Mouse (Mus musculus) cerebellum, adult 2 months (tissue): ENCODE results near the gene Dhrs7b. TPM values are rescaled to one million over a fixed set of nuclear protein-coding genes. Genes with fewer than 3 reads are reported as not detected.

ENCODE experiments used
- DNase-seq, 2 experiments: peaks; one replicate each; pipeline ENCODE4 v3.0.0; 2021
- H3K27ac ChIP-seq: fragments of 200-500 bp; 2 replicates; pipeline ENCODE4 v1.5.1; 2012; ENCODE audit warnings: low read length, control low read depth, inconsistent platforms; ENCODE audit not compliant: insufficient read depth
- H3K27me3 ChIP-seq: fragments of 200-500 bp; 2 replicates; pipeline ENCODE4 v1.6.1; 2012; ENCODE audit warnings: inconsistent platforms, mild to moderate bottlenecking, low read length, moderate library complexity; ENCODE audit not compliant: control insufficient read depth, insufficient read depth
- H3K4me1 ChIP-seq: fragments of 200-500 bp; 2 replicates; pipeline ENCODE4 v1.6.1; 2011; ENCODE audit warnings: low read length; ENCODE audit not compliant: control insufficient read depth, insufficient read depth
- H3K4me3 ChIP-seq: fragments of 200-500 bp; replicated peaks from 2 replicates; pipeline ENCODE3; 2011; ENCODE audit warnings: mild to moderate bottlenecking, low read depth, low read length, control low read depth; ENCODE audit not compliant: insufficient read depth
- CTCF ChIP-seq: fragments of 200-500 bp; IDR thresholded peaks from 2 replicates; pipeline ENCODE4 v1.5.1; 2011; ENCODE audit warnings: low read depth, mild to moderate bottlenecking, control low read depth, low read length, moderate library complexity, borderline replicate concordance; ENCODE audit not compliant: insufficient read depth
- POLR2A ChIP-seq: fragments of 200-500 bp; IDR thresholded peaks from 2 replicates; pipeline ENCODE4 v1.6.1; 2011; ENCODE audit warnings: low read length, control low read depth, borderline replicate concordance; ENCODE audit not compliant: insufficient read depth
- WGBS: fragments of 180-500 bp; shearing (Covaris S2); methylation state at CpG from one replicate; pipeline ENCODE4 v1.1.7; 2018; 5-methylcytosine and 5-hydroxymethylcytosine counted together
- polyA plus RNA-seq: library from polyadenylated mRNA; depleted of rRNA; stranded (reverse); fragments of >200 nt; gene quantifications from 2 replicates; pipeline ENCODE4 v1.2.3, GENCODE M21; 2012; rRNA removed

Dhrs7b gene
- polyA plus RNA-seq, 1 experiment, result 21.5 TPM

- WGBS, result 25% methylated on average over 4 of the region's 4 CpGs
- no peak overlapping the region for H3K4me3 ChIP-seq
Measured at GRCm38 (mm10) chr11:60906449-60906848, 76.0 kb downstream of the Dhrs7b start.

DNA sequence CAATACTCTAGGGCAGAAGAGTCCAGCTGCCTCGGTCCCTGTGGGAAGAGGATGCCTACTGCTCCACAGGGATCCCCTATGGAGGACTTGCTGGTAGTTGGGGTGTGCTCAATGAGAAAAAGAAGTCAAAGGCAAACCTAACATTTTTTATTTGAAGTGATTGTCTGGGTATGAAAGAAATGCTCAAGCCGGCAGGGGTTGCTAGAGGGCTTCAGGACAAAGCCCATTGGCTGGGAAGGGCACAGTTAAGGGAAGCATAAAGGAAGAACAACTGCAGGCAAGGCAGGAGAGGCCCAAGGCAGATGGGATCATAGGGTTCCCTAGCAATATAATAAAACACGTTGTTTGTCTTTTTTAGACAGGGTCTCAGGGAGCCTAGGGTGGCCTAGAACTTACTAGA lies 77.6 kb downstream of the Dhrs7b start:
- Histone ChIP-seq H3K4me1 (peaks cover 56% of the 10 kb centered on the region), H3K27ac (no peak overlapping the region), H3K4me3 (no peak overlapping the region), H3K27me3 (no peaks in the 10 kb centered on the region)
- whole genome bisulfite sequencing, result 76% methylated on average over 3 of the region's 3 CpGs
- TF ChIP-seq CTCF, result no peak
- TF ChIP-seq POLR2A, result no peak
- DNase-seq, result no peak

More at GRCm38 (mm10) chr11:60906449-60906848, 76.0 kb downstream of the Dhrs7b start:
- no peaks in the 10 kb centered on the region for H3K27me3 ChIP-seq
- peaks cover 48% of the 10 kb centered on the region for H3K4me1 ChIP-seq
- peak; percentile 47 to 62 for DNase-seq
- no peak overlapping the region for H3K27ac ChIP-seq
- TF ChIP-seq POLR2A, result no peak
- TF ChIP-seq CTCF, result no peak

- WGBS, result 10% methylated on average over 1 of the region's 1 CpGs
- TF ChIP-seq CTCF, result no peak
- TF ChIP-seq POLR2A, result no peak
Measured at GRCm38 (mm10) chr11:60909626-60910025, 79.2 kb downstream of the Dhrs7b start.

More at GRCm38 (mm10) chr11:60909626-60910025, 79.2 kb downstream of the Dhrs7b start:
- no peak for DNase-seq
- H3K27ac ChIP-seq, result peak overlapping the region; percentile 39; the same call in 1 of the 2 replicates
- no peak overlapping the region for H3K4me3 ChIP-seq
- H3K4me1 ChIP-seq, result peaks cover 46% of the 10 kb centered on the region
- H3K27me3 ChIP-seq, result no peaks in the 10 kb centered on the region

Other genes starting within 250 kb of the Dhrs7b start
- gene Llgl1, start 130.9 kb upstream of the Dhrs7b start, polyA plus RNA-seq, result 88.3 and 90.5 TPM in 2 replicates
- 160 and 177 TPM in 2 replicates for gene Flii, start 103.4 kb upstream of the Dhrs7b start, polyA plus RNA-seq
- gene Mief2, start 102.2 kb upstream of the Dhrs7b start, polyA plus RNA-seq, result 27.4 and 28.4 TPM in 2 replicates
- gene Top3a, start 53.3 kb upstream of the Dhrs7b start, polyA plus RNA-seq, result 6.8 and 7.2 TPM in 2 replicates
- gene Smcr8, start 53.1 kb upstream of the Dhrs7b start, polyA plus RNA-seq, result 16.4 and 17.5 TPM in 2 replicates
- 3.3 and 4.5 TPM in 2 replicates for gene Shmt1, start 18.9 kb upstream of the Dhrs7b start, polyA plus RNA-seq
- gene Tmem11, start 48.6 kb downstream of the Dhrs7b start, polyA plus RNA-seq, result 58.3 and 62.7 TPM in 2 replicates
- 16.6 and 16.7 TPM in 2 replicates for gene Natd1, start 84.1 kb downstream of the Dhrs7b start, polyA plus RNA-seq
- gene Map2k3, start 101.4 kb downstream of the Dhrs7b start, polyA plus RNA-seq, result 15.6 and 18.2 TPM in 2 replicates
- gene Kcnj12, start 191.9 kb downstream of the Dhrs7b start, polyA plus RNA-seq, result 80.1 and 87.2 TPM in 2 replicates